Mouse (Mus musculus) hindbrain, embryonic 16.5 days (tissue): ENCODE data around the gene Olfr328. TPM values are rescaled to one million over a fixed set of nuclear protein-coding genes. Genes with fewer than 3 reads are reported as not detected.

ENCODE experiments used
- ATAC-seq: fragments of 200-750 bp; cut with Nextera tagmentation; 2 replicates; pipeline ENCODE4 v1.8.0; 2017; ENCODE audit warnings: moderate TSS enrichment, moderate library complexity
- H3K27ac ChIP-seq: fragments of 300-500 bp; sonication (generic); 2 replicates; pipeline ENCODE4 v1.5.1; 2014; ENCODE audit warnings: low read depth, mild to moderate bottlenecking, control low read depth, low read length, moderate library complexity
- H3K27me3 ChIP-seq: fragments of 300-500 bp; sonication (generic); replicated peaks from 2 replicates; pipeline ENCODE4 v1.6.1; 2014; ENCODE audit warnings: low read length; ENCODE audit not compliant: control insufficient read depth, insufficient read depth
- H3K36me3 ChIP-seq: fragments of 300-500 bp; sonication (generic); 2 replicates; pipeline ENCODE4 v1.6.1; 2014; ENCODE audit warnings: mild to moderate bottlenecking, low read length, moderate library complexity, mixed read lengths; ENCODE audit not compliant: control insufficient read depth, insufficient read depth
- H3K4me1 ChIP-seq: fragments of 300-500 bp; sonication (generic); 2 replicates; pipeline ENCODE4 v1.6.1; 2014; ENCODE audit warnings: low read depth, low read length; ENCODE audit not compliant: control insufficient read depth, insufficient read depth
- H3K4me2 ChIP-seq: fragments of 300-500 bp; sonication (generic); 2 replicates; pipeline ENCODE4 v1.6.1; 2014; ENCODE audit warnings: mild to moderate bottlenecking, low read length, control low read depth, moderate library complexity
- H3K4me3 ChIP-seq: fragments of 300-500 bp; sonication (generic); 2 replicates; pipeline ENCODE4 v1.5.1; 2014; ENCODE audit warnings: mild to moderate bottlenecking, low read length, control low read depth, moderate library complexity
- H3K9ac ChIP-seq: fragments of 300-500 bp; sonication (generic); 2 replicates; pipeline ENCODE4 v1.6.1; 2014; ENCODE audit warnings: low read depth, mild to moderate bottlenecking, control low read depth, low read length, moderate library complexity
- H3K9me3 ChIP-seq: fragments of 300-500 bp; sonication (generic); 2 replicates; pipeline ENCODE4 v1.6.1; 2014; ENCODE audit warnings: mild to moderate bottlenecking, low read length, moderate library complexity; ENCODE audit not compliant: control insufficient read depth
- WGBS: fragments of 180-500 bp; shearing (Covaris S2); extraction: QIAGEN DNeasy Blood & Tissue Kit; methylation state at CpG from one replicate; pipeline ENCODE4 v1.1.7; 2014; 5-methylcytosine and 5-hydroxymethylcytosine counted together
- polyA plus RNA-seq: library from polyadenylated mRNA; unstranded; fragments of >200 nt; fragmentation: Nextera tagmentation; extraction: Ambion mirVana; gene quantifications from 2 replicates; pipeline ENCODE4 v1.2.1, GENCODE M21; 2015

The Olfr328 gene
- 0.07 TPM in 1 of 2 replicates, not detected in the other for polyA plus RNA-seq

- no peak for ATAC-seq
- Histone ChIP-seq H3K27ac (no peak within 1 kb of the TSS), H3K4me2 (no peak within 1 kb of the TSS), H3K9me3 (no peaks in the 10 kb centered on the region), H3K27me3 (no peaks in the 10 kb centered on the region), H3K4me3 (no peak within 1 kb of the TSS), H3K36me3 (no peaks in the 10 kb centered on the region), H3K4me1 (no peaks in the 10 kb centered on the region), H3K9ac (no peak within 1 kb of the TSS)
- 91% methylated on average over 1 of the region's 1 CpGs for WGBS
Observed at GRCm38 (mm10) chr11:58555536-58555935, at the start of gene Olfr328. Gene Olfr328 (minus strand): TSS chr11:58555636.

GRCm38 (mm10) chr11:58605228-58605627 is 49.8 kb upstream of the Olfr328 start:
- Histone ChIP-seq H3K9ac (no peak overlapping the region), H3K4me3 (no peak overlapping the region), H3K4me1 (no peaks in the 10 kb centered on the region), H3K9me3 (no peaks in the 10 kb centered on the region), H3K27me3 (no peaks in the 10 kb centered on the region), H3K4me2 (no peak overlapping the region), H3K36me3 (no peaks in the 10 kb centered on the region), H3K27ac (no peak overlapping the region)
- ATAC-seq: no peak
- WGBS: 95% methylated on average over 3 of the region's 3 CpGs

GRCm38 (mm10) chr11:58604688-58605087 is 49.3 kb upstream of the Olfr328 start:
- H3K4me3 ChIP-seq: no peak overlapping the region
- 59% methylated on average over 2 of the region's 2 CpGs for WGBS
- ATAC-seq: no peak

GRCm38 (mm10) chr11:58602800-58603560 is 47.5 kb upstream of the Olfr328 start:
- no peak overlapping the region for H3K27ac ChIP-seq
- H3K4me1 ChIP-seq: no peaks in the 10 kb centered on the region
- no peak for ATAC-seq
- no peak overlapping the region for H3K4me2 ChIP-seq
- no peaks in the 10 kb centered on the region for H3K36me3 ChIP-seq
- no peaks in the 10 kb centered on the region for H3K27me3 ChIP-seq
- no peak overlapping the region for H3K9ac ChIP-seq
- WGBS: 82% methylated on average over 6 of the region's 6 CpGs
- no peak overlapping the region for H3K4me3 ChIP-seq
- no peaks in the 10 kb centered on the region for H3K9me3 ChIP-seq

More at GRCm38 (mm10) chr11:58604688-58605087, 49.3 kb upstream of the Olfr328 start:
- H3K27me3 ChIP-seq: no peaks in the 10 kb centered on the region
- H3K4me2 ChIP-seq: no peak overlapping the region
- H3K27ac ChIP-seq: no peak overlapping the region
- no peaks in the 10 kb centered on the region for H3K4me1 ChIP-seq
- no peak overlapping the region for H3K9ac ChIP-seq
- no peaks in the 10 kb centered on the region for H3K36me3 ChIP-seq
- H3K9me3 ChIP-seq: no peaks in the 10 kb centered on the region

GRCm38 (mm10) chr11:58602062-58602461 is 46.6 kb upstream of the Olfr328 start:
- ATAC-seq: no peak
- Histone ChIP-seq H3K9me3 (no peaks in the 10 kb centered on the region), H3K36me3 (no peaks in the 10 kb centered on the region)

DNA sequence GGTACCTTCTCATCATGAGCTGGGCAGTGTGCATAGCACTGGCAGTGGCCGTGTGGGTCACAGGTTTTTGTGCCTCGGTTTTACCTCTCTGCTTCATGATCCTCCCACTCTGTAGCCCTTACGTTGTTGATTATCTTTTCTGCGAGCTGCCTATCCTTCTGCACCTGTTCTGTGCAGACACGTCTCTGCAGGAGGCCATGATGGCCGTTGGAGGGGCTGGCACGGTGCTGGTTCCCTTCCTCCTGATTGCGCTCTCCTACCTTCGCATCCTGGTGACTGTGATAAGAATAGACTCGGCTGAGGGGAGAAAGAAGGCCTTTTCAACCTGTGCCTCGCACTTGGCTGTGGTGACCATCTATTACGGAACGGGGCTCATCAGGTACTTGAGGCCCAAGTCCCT is 42.4 kb upstream of the Olfr328 start:
- no peaks in the 10 kb centered on the region for H3K9me3 ChIP-seq
- no peaks in the 10 kb centered on the region for H3K27me3 ChIP-seq
- H3K4me2 ChIP-seq: no peak overlapping the region
- H3K36me3 ChIP-seq: no peaks in the 10 kb centered on the region
- 90% methylated on average over 13 of the region's 13 CpGs for whole genome bisulfite sequencing
- no peak for ATAC-seq
- no peak overlapping the region for H3K4me3 ChIP-seq
- H3K4me1 ChIP-seq: no peaks in the 10 kb centered on the region
- no peak overlapping the region for H3K9ac ChIP-seq
- H3K27ac ChIP-seq: no peak overlapping the region

More at GRCm38 (mm10) chr11:58602062-58602461, 46.6 kb upstream of the Olfr328 start:
- Histone ChIP-seq H3K27me3 (no peaks in the 10 kb centered on the region), H3K9ac (no peak overlapping the region), H3K4me3 (no peak overlapping the region), H3K4me2 (no peak overlapping the region), H3K27ac (no peak overlapping the region), H3K4me1 (no peaks in the 10 kb centered on the region)

DNA sequence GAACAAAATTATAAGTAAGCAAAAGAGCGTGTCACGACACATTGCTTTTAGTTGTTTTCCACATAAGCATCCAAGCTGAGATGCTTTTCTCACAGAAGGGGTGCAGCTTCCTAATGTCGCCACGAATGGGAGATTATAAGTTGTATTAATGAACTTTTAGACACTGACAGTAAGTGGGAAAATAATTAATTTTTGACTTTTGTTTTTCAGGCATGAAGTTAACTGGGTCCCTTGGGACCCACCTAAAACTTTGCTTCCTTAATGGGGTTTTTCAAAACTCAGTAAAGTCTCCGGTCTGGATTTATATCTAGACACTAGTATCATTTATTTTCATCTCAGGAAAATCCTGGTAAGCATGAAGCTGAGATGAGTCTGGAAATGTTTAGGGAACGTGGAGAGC is 39.4 kb upstream of the Olfr328 start, which contains the start of gene Olfr324:
Olfr324 (plus strand) TSS at position 301 of the 400 bp plus-strand sequence.
- H3K4me3 ChIP-seq: no peak within 1 kb of the TSS
- H3K27me3 ChIP-seq: no peaks in the 10 kb centered on the region
- WGBS: 89% methylated on average over 6 of the region's 6 CpGs
- no peak within 1 kb of the TSS for H3K4me2 ChIP-seq
- no peaks in the 10 kb centered on the region for H3K4me1 ChIP-seq
- H3K9me3 ChIP-seq: no peaks in the 10 kb centered on the region
- H3K36me3 ChIP-seq: no peaks in the 10 kb centered on the region
- H3K27ac ChIP-seq: no peak within 1 kb of the TSS
- no peak within 1 kb of the TSS for H3K9ac ChIP-seq
- ATAC-seq: no peak

DNA sequence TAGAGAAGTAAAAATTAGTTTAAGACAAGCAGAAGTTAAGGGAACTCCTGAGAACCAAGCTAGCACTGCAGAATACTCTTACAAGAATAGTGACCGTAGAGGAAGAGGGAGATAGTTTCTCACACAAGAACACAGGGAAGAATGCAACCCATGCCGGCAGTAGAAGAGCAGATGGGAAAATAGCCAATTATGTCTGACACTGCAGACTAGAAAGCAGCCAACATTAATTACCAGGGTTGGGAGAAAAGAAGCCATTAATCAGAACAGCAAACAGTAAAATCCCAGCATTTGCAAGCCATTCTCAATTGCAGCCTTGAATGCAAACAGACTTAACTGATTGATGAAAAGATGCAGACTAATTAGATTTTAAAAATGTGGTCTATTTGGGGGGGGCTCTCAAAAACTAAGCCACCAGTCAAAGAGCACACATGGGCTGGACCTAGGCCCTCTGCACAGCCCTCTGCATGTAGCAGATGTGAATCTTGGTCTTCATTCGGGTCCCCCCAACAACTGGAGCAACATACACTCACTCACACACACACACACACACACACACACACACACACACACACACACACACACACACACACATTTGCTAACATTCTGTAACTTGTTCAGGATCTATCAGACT is 33.3 kb upstream of the Olfr328 start:
- ATAC-seq: no peak; the same call in 1 of the 2 replicates
- H3K9ac ChIP-seq: no peak overlapping the region
- no peaks in the 10 kb centered on the region for H3K4me1 ChIP-seq
- H3K4me2 ChIP-seq: no peak overlapping the region
- H3K9me3 ChIP-seq: no peaks in the 10 kb centered on the region
- no peak overlapping the region for H3K4me3 ChIP-seq
- H3K27me3 ChIP-seq: no peaks in the 10 kb centered on the region
- H3K36me3 ChIP-seq: no peaks in the 10 kb centered on the region
- WGBS: 41% methylated on average over 3 of the region's 3 CpGs
- H3K27ac ChIP-seq: no peak overlapping the region

DNA sequence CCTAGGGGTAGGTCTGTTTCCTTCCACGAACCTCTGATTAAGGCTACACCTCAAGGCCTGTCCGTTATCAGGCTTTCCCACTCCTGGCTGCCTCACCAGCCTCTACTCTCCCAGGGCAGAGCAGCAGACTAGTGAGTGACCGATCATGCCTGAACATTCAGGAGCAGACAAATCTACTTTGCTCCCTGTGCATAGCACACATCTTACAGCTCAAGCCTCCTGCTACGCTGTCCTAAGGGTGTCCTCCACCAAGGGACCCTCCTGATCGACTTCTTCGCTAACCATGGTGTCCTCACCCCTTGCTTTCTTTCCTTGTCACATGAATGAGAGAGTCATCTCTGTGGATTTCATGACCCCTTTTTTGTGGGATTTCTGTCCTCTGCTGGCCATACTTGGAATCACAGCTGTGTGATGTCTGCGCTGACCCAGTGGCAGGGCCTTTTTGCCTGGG is 32.5 kb upstream of the Olfr328 start:
- H3K9ac ChIP-seq: no peak overlapping the region
- H3K4me1 ChIP-seq: no peaks in the 10 kb centered on the region
- no peak overlapping the region for H3K4me2 ChIP-seq
- no peaks in the 10 kb centered on the region for H3K9me3 ChIP-seq
- no peak overlapping the region for H3K4me3 ChIP-seq
- no peaks in the 10 kb centered on the region for H3K27me3 ChIP-seq
- H3K27ac ChIP-seq: no peak overlapping the region
- H3K36me3 ChIP-seq: no peaks in the 10 kb centered on the region
- ATAC-seq: no peak
- WGBS: 68% methylated on average over 7 of the region's 7 CpGs
